Mouse (Mus musculus) stomach, embryonic 15.5 days (tissue): ENCODE results near the gene Lhx2. TPM values are rescaled to one million over a fixed set of nuclear protein-coding genes. Genes with fewer than 3 reads are reported as not detected.

Experiments
- ATAC-seq: fragments of 200-750 bp; cut with Nextera tagmentation; 2 replicates; pipeline ENCODE4 v1.8.0; 2017; ENCODE audit warnings: low read depth, moderate number of reproducible peaks, moderate TSS enrichment; ENCODE audit not compliant: insufficient read depth, low FRiP score
- H3K27ac ChIP-seq: fragments of 300-500 bp; sonication (generic); 2 replicates; pipeline ENCODE4 v1.5.1; 2015; ENCODE audit warnings: mild to moderate bottlenecking, inconsistent platforms
- H3K27me3 ChIP-seq: fragments of 300-500 bp; sonication (generic); replicated peaks from 2 replicates; pipeline ENCODE4 v1.6.1; 2015; ENCODE audit warnings: inconsistent platforms
- H3K36me3 ChIP-seq: fragments of 300-500 bp; sonication (generic); 2 replicates; pipeline ENCODE4 v1.6.1; 2015; ENCODE audit warnings: inconsistent platforms
- H3K4me1 ChIP-seq: fragments of 300-500 bp; sonication (generic); 2 replicates; pipeline ENCODE4 v1.6.1; 2015; ENCODE audit warnings: inconsistent platforms
- H3K4me2 ChIP-seq: fragments of 300-500 bp; sonication (generic); 2 replicates; pipeline ENCODE4 v1.6.1; 2015; ENCODE audit warnings: mild to moderate bottlenecking, inconsistent platforms
- H3K4me3 ChIP-seq: fragments of 300-500 bp; sonication (generic); replicated peaks from 2 replicates; pipeline ENCODE4 v1.5.1; 2015; ENCODE audit warnings: inconsistent platforms
- H3K9ac ChIP-seq: fragments of 300-500 bp; sonication (generic); 2 replicates; pipeline ENCODE4 v1.6.1; 2015; ENCODE audit warnings: inconsistent platforms
- H3K9me3 ChIP-seq: fragments of 300-500 bp; sonication (generic); 2 replicates; pipeline ENCODE4 v1.6.1; 2016; ENCODE audit warnings: inconsistent platforms
- WGBS: fragments of 180-500 bp; shearing (Covaris S2); methylation state at CpG from one replicate; pipeline ENCODE4 v1.1.7; 2015; 5-methylcytosine and 5-hydroxymethylcytosine counted together
- polyA plus RNA-seq: library from polyadenylated mRNA; unstranded; fragments of >200 nt; fragmentation: Nextera tagmentation; extraction: Ambion mirVana; gene quantifications from 2 replicates; pipeline ENCODE4 v1.2.1, GENCODE M21; 2015

Lhx2 gene
- polyA plus RNA-seq, 1 experiment from 2014 or later = 0.41 TPM

GRCm38 (mm10) chr2:38348660-38349420, 9.8 kb downstream of the Lhx2 start:
- Histone ChIP-seq H3K36me3 (no peaks in the 10 kb centered on the region), H3K4me1 (peaks cover 21% of the 10 kb centered on the region), H3K4me2 (no peak overlapping the region; the same call in 1 of the 2 replicates), H3K27me3 (peaks cover 98% of the 10 kb centered on the region), H3K9ac (no peak overlapping the region), H3K4me3 (no peak overlapping the region), H3K27ac (no peak overlapping the region), H3K9me3 (no peaks in the 10 kb centered on the region)
- ATAC-seq = no peak
- 1% methylated on average over 19 of the region's 19 CpGs for WGBS

GRCm38 (mm10) chr2:38349447-38350350, 10.6 kb downstream of the Lhx2 start:
- Histone ChIP-seq H3K27me3 (peaks cover 99% of the 10 kb centered on the region), H3K4me1 (peaks cover 21% of the 10 kb centered on the region), H3K9ac (no peak overlapping the region), H3K9me3 (no peaks in the 10 kb centered on the region), H3K4me2 (peak overlapping the region; percentile 87; the same call in 1 of the 2 replicates), H3K36me3 (no peaks in the 10 kb centered on the region), H3K4me3 (no peak overlapping the region), H3K27ac (no peak overlapping the region)
- WGBS = 4% methylated on average over 12 of the region's 12 CpGs
- no peak for ATAC-seq

GRCm38 (mm10) chr2:38350386-38350785, 11.3 kb downstream of the Lhx2 start:
- peak overlapping the region; percentile 87 for H3K4me2 ChIP-seq
- no peaks in the 10 kb centered on the region for H3K36me3 ChIP-seq
- H3K9ac ChIP-seq = no peak overlapping the region
- peak overlapping the region; percentile 40 for H3K4me3 ChIP-seq
- peaks cover 21% of the 10 kb centered on the region for H3K4me1 ChIP-seq
- H3K27me3 ChIP-seq = peaks cover 99% of the 10 kb centered on the region
- no peak overlapping the region for H3K27ac ChIP-seq
- under 1% methylated on average over 13 of the region's 13 CpGs for WGBS
- H3K9me3 ChIP-seq = no peaks in the 10 kb centered on the region
- no peak for ATAC-seq

GRCm38 (mm10) chr2:38350796-38351195, 11.7 kb downstream of the Lhx2 start:
- Histone ChIP-seq H3K27ac (no peak overlapping the region), H3K9me3 (no peaks in the 10 kb centered on the region), H3K36me3 (no peaks in the 10 kb centered on the region), H3K4me3 (peak overlapping the region; percentile 40), H3K9ac (no peak overlapping the region), H3K4me2 (peak overlapping the region; percentile 87), H3K27me3 (peaks cover 99% of the 10 kb centered on the region), H3K4me1 (peaks cover 21% of the 10 kb centered on the region)
- under 1% methylated on average over 36 of the region's 37 CpGs for WGBS
- ATAC-seq = peak; percentile 93

- H3K4me1 ChIP-seq = peaks cover 27% of the 10 kb centered on the region
- peak overlapping the region; percentile 40 for H3K4me3 ChIP-seq
- no peak overlapping the region for H3K27ac ChIP-seq
- no peak overlapping the region for H3K9ac ChIP-seq
- peak overlapping the region; percentile 87 for H3K4me2 ChIP-seq
- H3K27me3 ChIP-seq = peaks cover 99% of the 10 kb centered on the region
- H3K36me3 ChIP-seq = no peaks in the 10 kb centered on the region
- under 1% methylated on average over 57 of the region's 57 CpGs for WGBS
- no peak for ATAC-seq
- no peaks in the 10 kb centered on the region for H3K9me3 ChIP-seq
Measured at GRCm38 (mm10) chr2:38351641-38352320, 12.7 kb downstream of the Lhx2 start.

- Histone ChIP-seq H3K4me1 (peaks cover 28% of the 10 kb centered on the region), H3K27ac (no peak overlapping the region), H3K27me3 (peaks cover 99% of the 10 kb centered on the region), H3K36me3 (no peaks in the 10 kb centered on the region), H3K9me3 (no peaks in the 10 kb centered on the region), H3K4me3 (0 out of 2 replicates have a peak overlapping the region, but pooled peaks have one; percentile 7), H3K4me2 (peak overlapping the region; percentile 87), H3K9ac (no peak overlapping the region)
- no peak for ATAC-seq
- WGBS = 3% methylated on average over 21 of the region's 21 CpGs
Measured at GRCm38 (mm10) chr2:38352321-38353007, 13.4 kb downstream of the Lhx2 start.

- Histone ChIP-seq H3K36me3 (no peaks in the 10 kb centered on the region), H3K27me3 (peaks cover 99% of the 10 kb centered on the region), H3K4me1 (peaks cover 26% of the 10 kb centered on the region), H3K9me3 (no peaks in the 10 kb centered on the region), H3K9ac (no peak overlapping the region), H3K4me2 (no peak overlapping the region), H3K4me3 (no peak overlapping the region), H3K27ac (no peak overlapping the region)
- 3% methylated on average over 10 of the region's 10 CpGs for WGBS
- ATAC-seq = no peak
Measured at GRCm38 (mm10) chr2:38353008-38353379, 13.9 kb downstream of the Lhx2 start.

- H3K9ac ChIP-seq = no peak overlapping the region
- no peak for ATAC-seq
Measured at GRCm38 (mm10) chr2:38353664-38354063, 14.6 kb downstream of the Lhx2 start.

GRCm38 (mm10) chr2:38354179-38354716, 15.2 kb downstream of the Lhx2 start:
- no peak overlapping the region for H3K4me2 ChIP-seq
- no peak overlapping the region for H3K4me3 ChIP-seq
- H3K9me3 ChIP-seq = no peaks in the 10 kb centered on the region
- H3K27ac ChIP-seq = no peak overlapping the region
- H3K36me3 ChIP-seq = no peaks in the 10 kb centered on the region
- ATAC-seq = no peak
- H3K4me1 ChIP-seq = peaks cover 24% of the 10 kb centered on the region
- no peak overlapping the region for H3K9ac ChIP-seq
- H3K27me3 ChIP-seq = peaks cover 98% of the 10 kb centered on the region
- 3% methylated on average over 22 of the region's 22 CpGs for WGBS

More at GRCm38 (mm10) chr2:38353664-38354063, 14.6 kb downstream of the Lhx2 start:
- WGBS = 19% methylated on average over 4 of the region's 4 CpGs
- Histone ChIP-seq H3K4me2 (no peak overlapping the region), H3K27me3 (peaks cover 98% of the 10 kb centered on the region), H3K4me1 (peaks cover 24% of the 10 kb centered on the region), H3K4me3 (no peak overlapping the region), H3K9me3 (no peaks in the 10 kb centered on the region), H3K36me3 (no peaks in the 10 kb centered on the region), H3K27ac (no peak overlapping the region)

GRCm38 (mm10) chr2:38354717-38355510, 15.8 kb downstream of the Lhx2 start:
- 2% methylated on average over 34 of the region's 34 CpGs for WGBS
- ATAC-seq = no peak
- Histone ChIP-seq H3K27ac (no peak overlapping the region), H3K4me2 (no peak overlapping the region), H3K4me1 (peaks cover 24% of the 10 kb centered on the region), H3K9ac (no peak overlapping the region), H3K4me3 (no peak overlapping the region), H3K9me3 (no peaks in the 10 kb centered on the region), H3K27me3 (peaks cover 98% of the 10 kb centered on the region), H3K36me3 (no peaks in the 10 kb centered on the region)
